Mouse (Mus musculus) erythroblast, embryonic 14.5 days (primary cell): ENCODE measurements around the gene Ano6.

Source experiments
- GATA1 ChIP-seq: IDR thresholded peaks from 2 replicates; pipeline ENCODE4 v1.6.1; 2012; ENCODE audit warnings: low read length, inconsistent platforms, mixed read lengths
- TAL1 ChIP-seq: IDR thresholded peaks from 3 replicates; pipeline ENCODE4 v1.6.1; 2012; ENCODE audit warnings: low read length, inconsistent platforms, mixed read lengths

DNA sequence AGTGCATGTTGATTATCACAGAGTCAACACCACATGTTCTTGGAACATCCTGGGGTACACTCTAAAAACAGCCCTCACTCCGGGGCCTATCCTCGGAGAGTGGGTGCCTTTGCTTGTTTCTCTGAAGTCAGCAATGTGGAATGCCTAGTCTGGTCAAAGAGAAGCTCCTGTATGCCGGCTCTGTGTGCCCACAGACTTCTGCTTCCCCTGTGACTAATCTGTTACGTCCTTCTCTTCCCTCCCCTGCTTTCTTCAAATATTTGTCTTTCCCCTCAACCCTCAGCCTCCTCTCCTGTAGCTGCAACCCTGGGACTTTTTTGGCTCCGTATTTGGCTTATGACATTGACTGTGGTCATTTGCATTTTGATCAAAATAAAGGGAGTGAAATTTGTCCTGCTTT is 96.7 kb downstream of the Ano6 start:
- TF ChIP-seq TAL1 (no peak), GATA1 (no peak)
